Mouse (Mus musculus): ENCODE measurements around the gene Ckap5. TPM values are rescaled to one million over a fixed set of nuclear protein-coding genes. Genes with fewer than 3 reads are reported as not detected.
"Not testable (repeated sequence)": the region's sequence is repeated elsewhere in the genome, so short reads cannot be mapped to it uniquely, and the experiment has no call there.

Ckap5 gene
- polyA plus RNA-seq, 1 experiment from 2014 or later = 150 TPM

DNA sequence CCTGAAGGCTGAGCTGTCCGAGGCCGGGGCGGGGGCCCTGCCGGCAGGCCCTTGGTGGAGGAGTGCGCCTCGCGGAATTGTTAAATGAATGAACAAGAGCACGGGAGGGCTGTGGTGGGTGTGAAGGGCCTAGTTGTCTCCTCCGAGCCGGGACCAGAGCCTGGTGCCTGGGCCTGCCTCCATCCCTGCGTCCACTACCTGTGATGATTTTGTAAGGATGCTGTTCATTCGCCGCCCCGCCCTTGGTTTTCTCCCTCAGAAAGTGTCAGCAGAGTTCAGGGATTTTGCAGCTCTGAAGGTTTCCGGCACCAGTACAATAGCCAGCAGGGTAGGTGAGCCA is 555 bp downstream of the Ckap5 start:
- Histone ChIP-seq H3K27me3 (ENCODE audit: poor library complexity, severe bottlenecking) (no peaks in the 10 kb centered on the region), H3K9me3 (peaks cover 22% of the 10 kb centered on the region; the same call in 1 of the 2 replicates), H3K4me3 (peak overlapping the region; percentile 98), H3K36me3 (replicated peaks) (peaks cover 42% of the 10 kb centered on the region), H3K27ac (peak overlapping the region; percentile 100), H3K4me1 (peaks cover 12% of the 10 kb centered on the region; the same call in 1 of the 2 replicates)
- WGBS = 0% methylated on average over 15 of the region's 15 CpGs
- DNase-seq (ENCODE audit: extremely low spot score, low spot score) = no peak

DNA sequence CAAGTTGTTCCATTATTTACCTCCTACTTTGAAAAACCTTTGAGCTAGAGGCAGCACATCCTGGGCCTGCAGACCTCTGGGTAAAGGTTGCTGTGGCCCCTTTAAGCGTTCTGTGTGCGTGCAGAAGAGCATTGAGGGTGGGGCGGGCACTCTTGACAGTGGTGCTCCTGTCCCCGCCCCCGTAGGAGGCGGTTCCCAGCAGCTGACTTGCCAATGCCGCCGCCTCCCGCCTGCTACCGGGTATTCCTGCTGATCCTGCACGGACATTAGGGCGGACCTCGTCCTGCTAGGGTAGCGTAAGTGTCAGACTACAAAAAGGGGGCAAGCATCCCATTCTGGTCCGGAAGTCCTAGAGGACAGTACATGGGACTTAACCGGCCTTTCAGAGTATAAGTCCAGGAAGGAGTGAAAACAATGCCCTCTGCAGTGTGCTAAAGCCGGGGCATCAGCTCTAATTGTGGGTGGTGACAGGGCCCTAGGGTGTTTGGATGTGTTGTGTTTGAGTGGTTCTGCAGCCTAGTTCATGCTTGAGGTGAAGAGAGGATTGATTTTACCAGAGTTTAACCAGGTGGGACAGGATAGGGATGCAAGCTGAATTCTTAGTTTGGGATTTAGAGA is 11.1 kb downstream of the Ckap5 start:
- WGBS = 5% methylated on average over 17 of the region's 17 CpGs
- H3K27ac ChIP-seq = no peak overlapping the region

DNA sequence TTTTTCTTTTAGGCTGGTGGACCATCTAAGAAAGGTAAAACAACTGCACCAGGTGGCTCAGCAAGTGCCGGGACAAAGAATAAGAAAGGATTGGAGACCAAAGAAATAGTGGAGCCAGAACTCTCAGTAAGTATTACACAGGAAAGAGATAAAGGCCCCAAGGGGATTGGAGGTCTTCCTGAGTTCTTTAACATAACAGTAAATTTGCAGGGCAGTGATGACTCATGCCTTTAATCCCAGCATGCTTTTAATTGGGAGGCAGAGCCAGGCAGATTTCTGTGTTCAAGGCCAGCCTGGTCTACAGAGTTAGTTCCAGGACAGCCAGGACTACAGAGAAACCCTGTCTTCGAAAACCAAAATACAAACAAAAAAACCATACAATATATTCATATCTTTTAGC is 41.6 kb downstream of the Ckap5 start:
- H3K9me3 ChIP-seq = no peaks in the 10 kb centered on the region
- H3K27me3 ChIP-seq (ENCODE audit: poor library complexity, severe bottlenecking) = no peaks in the 10 kb centered on the region
- peaks cover 99% of the 10 kb centered on the region for H3K36me3 ChIP-seq (replicated peaks)
- H3K4me3 ChIP-seq = no peak overlapping the region
- WGBS = 95% methylated on average over 2 of the region's 2 CpGs
- H3K4me1 ChIP-seq = no peaks in the 10 kb centered on the region
- H3K27ac ChIP-seq = no peak overlapping the region
- DNase-seq (ENCODE audit: extremely low spot score, low spot score) = no peak

More for the DNA sequence above, 11.1 kb downstream of the Ckap5 start:
- peak overlapping the region; percentile 37 for H3K4me3 ChIP-seq
- DNase-seq (ENCODE audit: extremely low spot score, low spot score) = peak; percentile 56
- H3K4me1 ChIP-seq = peaks cover 19% of the 10 kb centered on the region
- no peaks in the 10 kb centered on the region for H3K9me3 ChIP-seq
- peaks cover 29% of the 10 kb centered on the region for H3K36me3 ChIP-seq (replicated peaks)
- H3K27me3 ChIP-seq (ENCODE audit: poor library complexity, severe bottlenecking) = no peaks in the 10 kb centered on the region

DNA sequence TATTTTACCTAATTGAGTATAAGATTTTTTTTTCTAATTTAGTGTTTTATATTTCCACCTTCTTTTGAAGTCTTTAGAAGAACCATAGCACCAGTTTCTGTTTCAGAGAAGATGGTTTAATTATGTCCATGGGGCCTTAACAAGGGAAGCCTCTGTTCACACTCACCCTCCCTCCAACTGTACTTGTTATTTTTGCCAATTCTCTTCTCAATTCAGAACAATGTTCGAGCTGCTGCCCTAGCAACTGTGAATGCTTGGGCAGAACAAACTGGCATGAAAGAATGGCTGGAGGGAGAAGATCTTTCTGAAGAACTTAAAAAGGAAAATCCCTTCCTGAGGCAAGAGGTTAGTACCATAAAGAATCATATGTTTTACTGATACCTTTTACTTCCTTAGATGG is 54.3 kb downstream of the Ckap5 start:
- Histone ChIP-seq H3K4me1 (no peaks in the 10 kb centered on the region), H3K27me3 (ENCODE audit: poor library complexity, severe bottlenecking) (no peaks in the 10 kb centered on the region), H3K9me3 (no peaks in the 10 kb centered on the region), H3K4me3 (no peak overlapping the region), H3K27ac (no peak overlapping the region), H3K36me3 (replicated peaks) (peaks cover 99% of the 10 kb centered on the region)
- no peak for DNase-seq (ENCODE audit: extremely low spot score, low spot score)
- 100% methylated on average over 1 of the region's 1 CpGs for WGBS

DNA sequence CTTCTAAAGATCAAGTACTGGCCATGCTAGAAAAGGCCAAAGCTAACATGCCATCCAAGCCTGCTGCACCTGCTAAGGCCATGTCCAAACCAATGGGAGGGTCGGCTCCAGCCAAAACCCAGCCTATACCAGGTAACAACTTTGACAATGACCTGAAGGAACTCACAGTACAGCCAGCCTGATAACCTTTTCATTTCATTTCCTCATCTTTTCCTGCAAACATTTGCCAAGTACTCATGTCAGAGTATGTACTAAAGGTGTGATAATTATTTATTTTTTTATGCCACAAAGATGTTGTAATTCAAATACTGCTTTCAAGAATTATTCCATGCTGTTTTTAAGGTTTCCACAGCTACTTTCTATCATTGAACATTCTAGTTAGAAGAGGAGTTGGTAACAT is 59.7 kb downstream of the Ckap5 start:
- Histone ChIP-seq H3K27me3 (ENCODE audit: poor library complexity, severe bottlenecking) (no peaks in the 10 kb centered on the region), H3K4me1 (no peaks in the 10 kb centered on the region), H3K27ac (no peak overlapping the region), H3K9me3 (no peaks in the 10 kb centered on the region), H3K36me3 (replicated peaks) (peaks cover 99% of the 10 kb centered on the region), H3K4me3 (no peak overlapping the region)
- no peak for DNase-seq (ENCODE audit: extremely low spot score, low spot score)
- WGBS = 89% methylated on average over 1 of the region's 1 CpGs

DNA sequence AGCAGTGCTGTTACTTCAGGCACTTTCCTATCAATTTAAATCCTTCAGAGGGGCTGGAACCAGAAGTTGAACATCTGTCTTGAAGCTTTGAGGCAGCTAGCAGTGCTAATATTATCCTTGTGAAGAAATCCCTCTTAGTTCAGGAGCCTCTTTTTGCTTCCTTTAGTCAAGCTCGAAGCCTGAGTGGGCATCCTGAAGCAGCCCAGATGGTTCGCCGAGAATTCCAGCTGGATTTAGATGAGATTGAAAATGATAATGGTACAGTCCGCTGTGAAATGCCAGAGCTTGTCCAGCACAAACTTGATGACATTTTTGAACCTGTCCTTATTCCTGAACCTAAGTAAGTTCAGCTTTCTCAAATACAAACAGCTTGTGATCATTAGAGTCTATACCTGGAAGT is 73.9 kb downstream of the Ckap5 start:
- no peaks in the 10 kb centered on the region for H3K4me1 ChIP-seq
- no peak overlapping the region for H3K4me3 ChIP-seq
- no peak for DNase-seq (ENCODE audit: extremely low spot score, low spot score)
- no peaks in the 10 kb centered on the region for H3K9me3 ChIP-seq
- H3K27ac ChIP-seq = no peak overlapping the region
- WGBS = 95% methylated on average over 4 of the region's 4 CpGs
- H3K36me3 ChIP-seq (replicated peaks) = peaks cover 98% of the 10 kb centered on the region
- no peaks in the 10 kb centered on the region for H3K27me3 ChIP-seq (ENCODE audit: poor library complexity, severe bottlenecking)

DNA sequence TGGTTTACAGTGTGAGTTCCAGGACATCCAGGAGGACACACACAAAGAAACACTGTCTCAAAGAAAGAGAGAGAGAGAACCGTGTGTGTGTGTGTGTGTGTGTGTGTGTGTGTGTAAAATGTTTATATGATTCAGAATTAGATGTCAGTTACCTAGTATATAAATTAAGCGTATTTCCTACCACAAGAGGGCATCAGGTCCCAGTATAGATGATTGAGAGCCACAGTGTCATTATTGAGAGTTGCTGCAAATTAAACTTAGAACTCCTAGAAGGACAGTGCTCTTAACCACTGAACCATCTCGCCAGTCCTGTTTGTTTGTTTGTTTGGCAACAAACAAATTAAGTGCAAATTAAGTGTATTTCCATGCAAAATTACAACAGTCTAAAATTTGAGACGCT is 75.8 kb downstream of the Ckap5 start:
- H3K36me3 ChIP-seq (replicated peaks) = peaks cover 96% of the 10 kb centered on the region

DNA sequence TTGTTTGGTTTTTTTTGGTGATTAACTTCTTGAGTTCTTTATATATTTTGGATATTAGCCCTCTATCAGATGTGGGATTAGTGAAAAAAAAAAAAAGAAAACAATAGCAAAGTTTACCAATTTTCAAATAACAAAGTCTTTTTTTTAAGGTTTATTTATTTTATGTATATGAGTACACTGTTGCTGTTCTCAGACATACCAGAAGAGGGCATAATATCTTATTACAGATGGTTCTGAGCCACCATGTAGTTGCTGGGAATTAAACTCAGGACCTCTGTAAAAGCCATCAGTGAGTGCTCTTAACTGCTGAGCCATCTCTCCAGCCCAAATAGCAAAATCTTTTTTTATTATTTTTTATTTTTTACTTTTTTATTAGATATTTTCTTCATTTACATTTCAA is 82.8 kb downstream of the Ckap5 start:
- peaks cover 91% of the 10 kb centered on the region for H3K36me3 ChIP-seq (replicated peaks)
- H3K9me3 ChIP-seq; H3K27ac ChIP-seq; DNase-seq (ENCODE audit: extremely low spot score, low spot score); H3K27me3 ChIP-seq (ENCODE audit: poor library complexity, severe bottlenecking); H3K4me3 ChIP-seq; H3K4me1 ChIP-seq: not testable (repeated sequence)

More for the DNA sequence above, 75.8 kb downstream of the Ckap5 start:
- Histone ChIP-seq H3K4me1 (no peaks in the 10 kb centered on the region), H3K9me3 (no peaks in the 10 kb centered on the region), H3K27ac (no peak overlapping the region), H3K4me3 (no peak overlapping the region), H3K27me3 (ENCODE audit: poor library complexity, severe bottlenecking) (no peaks in the 10 kb centered on the region)
- WGBS = 94% methylated on average over 4 of the region's 4 CpGs
- DNase-seq (ENCODE audit: extremely low spot score, low spot score) = no peak

DNA sequence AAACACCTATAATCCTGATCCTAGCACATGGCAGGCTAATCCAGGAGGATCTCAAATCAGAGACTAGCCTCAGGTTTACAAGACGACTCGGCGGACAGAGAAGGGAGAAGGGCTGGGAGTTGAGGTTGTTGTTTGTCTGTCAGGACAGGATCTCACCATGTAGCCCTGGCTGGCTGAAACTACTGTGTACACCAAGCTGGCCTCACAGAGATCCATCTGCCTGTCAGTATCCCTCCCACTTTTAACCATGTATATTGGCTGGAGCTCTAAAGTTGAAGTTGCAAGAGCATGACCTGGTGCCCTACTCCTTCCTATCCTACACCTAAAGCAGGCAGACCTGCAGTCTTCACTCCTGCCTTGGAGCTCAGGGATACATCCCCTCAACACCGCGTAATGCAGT is 95.8 kb downstream of the Ckap5 start:
- no peak overlapping the region for H3K27ac ChIP-seq
- DNase-seq (ENCODE audit: extremely low spot score, low spot score) = no peak
- H3K4me3 ChIP-seq = no peak overlapping the region
- no peaks in the 10 kb centered on the region for H3K4me1 ChIP-seq
- WGBS = 90% methylated on average over 5 of the region's 5 CpGs
- H3K36me3 ChIP-seq (replicated peaks) = peaks cover 75% of the 10 kb centered on the region
- H3K27me3 ChIP-seq (ENCODE audit: poor library complexity, severe bottlenecking) = no peaks in the 10 kb centered on the region
- no peaks in the 10 kb centered on the region for H3K9me3 ChIP-seq

DNA sequence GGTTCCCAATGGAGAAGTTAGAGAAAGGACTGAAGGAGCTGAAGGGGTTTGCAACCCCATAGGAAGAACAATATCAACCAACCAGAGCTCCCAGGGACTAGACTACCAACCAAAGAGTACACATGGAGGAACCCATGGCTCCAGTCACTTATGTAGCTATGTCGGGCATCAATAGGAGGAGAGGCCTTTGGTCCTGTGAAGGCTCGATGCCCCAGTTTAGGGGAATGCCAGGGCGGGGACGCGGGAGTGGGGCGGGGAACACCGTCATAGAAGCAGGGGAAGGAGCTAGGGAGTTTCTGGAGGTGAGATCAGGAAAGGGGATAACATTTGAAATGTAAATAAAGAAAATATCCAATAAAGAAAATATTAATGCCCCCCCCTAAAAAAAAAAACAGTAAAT is 96.8 kb downstream of the Ckap5 start:
- H3K4me3 ChIP-seq; H3K27ac ChIP-seq; H3K27me3 ChIP-seq (ENCODE audit: poor library complexity, severe bottlenecking); H3K4me1 ChIP-seq; DNase-seq (ENCODE audit: extremely low spot score, low spot score); H3K9me3 ChIP-seq: not testable (repeated sequence)
- WGBS = 94% methylated on average over 7 of the region's 7 CpGs
- peaks cover 65% of the 10 kb centered on the region for H3K36me3 ChIP-seq (replicated peaks)

DNA sequence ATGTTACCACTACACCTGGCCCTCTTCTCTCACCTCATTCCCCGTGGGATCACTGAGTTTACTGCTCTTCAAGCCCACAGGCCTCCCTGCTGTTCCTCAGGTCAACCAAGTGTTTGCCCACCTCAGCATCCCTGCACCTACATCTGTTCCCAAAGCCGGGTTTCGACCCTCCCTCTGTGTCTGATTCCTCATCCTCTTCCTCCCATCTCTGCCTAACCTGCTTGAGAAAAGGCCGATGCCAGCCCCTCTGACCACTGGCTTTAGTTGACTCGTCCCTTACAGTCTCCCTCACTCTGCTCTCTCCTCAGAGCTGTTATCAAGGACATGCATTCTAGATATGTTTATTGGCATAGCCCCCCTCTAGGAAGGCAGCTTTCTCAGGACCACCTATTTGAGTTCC is 100.9 kb downstream of the Ckap5 start:
- Histone ChIP-seq H3K9me3 (no peaks in the 10 kb centered on the region), H3K4me3 (no peak overlapping the region), H3K4me1 (no peaks in the 10 kb centered on the region), H3K36me3 (replicated peaks) (peaks cover 24% of the 10 kb centered on the region), H3K27me3 (ENCODE audit: poor library complexity, severe bottlenecking) (no peaks in the 10 kb centered on the region), H3K27ac (no peak overlapping the region)
- WGBS = 78% methylated on average over 5 of the region's 5 CpGs
- DNase-seq (ENCODE audit: extremely low spot score, low spot score) = no peak

DNA sequence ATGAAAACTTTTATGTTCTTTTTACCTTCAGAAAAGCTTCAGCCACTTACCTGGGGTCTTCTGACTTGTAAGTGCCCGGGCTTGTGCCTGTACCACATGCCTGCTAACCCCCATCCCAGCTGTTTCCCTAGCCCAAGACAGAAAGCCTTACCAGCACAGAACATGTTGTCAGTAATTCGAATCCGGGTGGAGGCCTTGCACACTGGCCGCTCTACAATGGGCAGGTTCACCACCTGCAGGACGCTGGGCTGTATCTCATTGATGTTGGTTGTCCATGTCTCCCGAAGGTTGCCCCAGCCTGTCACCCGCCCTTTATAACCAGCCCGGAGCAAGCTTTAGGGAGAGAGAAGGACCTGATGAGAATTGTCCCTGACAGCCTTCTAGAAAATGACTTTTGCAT is 101.6 kb downstream of the Ckap5 start:
- no peak overlapping the region for H3K4me3 ChIP-seq
- WGBS = 96% methylated on average over 8 of the region's 8 CpGs
- DNase-seq (ENCODE audit: extremely low spot score, low spot score) = no peak
- H3K27ac ChIP-seq = no peak overlapping the region
- no peaks in the 10 kb centered on the region for H3K4me1 ChIP-seq
- no peaks in the 10 kb centered on the region for H3K9me3 ChIP-seq
- peaks cover 18% of the 10 kb centered on the region for H3K36me3 ChIP-seq (replicated peaks)
- no peaks in the 10 kb centered on the region for H3K27me3 ChIP-seq (ENCODE audit: poor library complexity, severe bottlenecking)

DNA sequence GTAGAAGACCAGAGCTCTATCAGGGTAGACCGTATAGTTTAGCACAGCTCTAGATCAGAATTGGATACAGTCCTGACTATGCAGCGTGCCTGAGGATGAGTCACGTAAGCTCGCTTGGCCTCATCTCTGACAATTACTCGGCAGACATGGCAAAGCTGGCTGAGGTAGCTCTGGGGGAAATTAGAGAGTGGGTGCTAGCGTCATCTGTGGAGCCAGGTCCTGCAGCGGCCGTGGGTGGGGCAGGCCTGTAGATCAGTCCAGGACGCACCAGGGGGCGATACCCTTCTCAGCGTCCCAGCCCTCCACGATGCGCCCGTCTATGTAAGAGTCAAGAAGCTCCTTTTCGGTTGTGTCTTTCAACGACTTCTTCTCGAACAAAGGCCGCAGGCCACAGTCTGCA is 103.1 kb downstream of the Ckap5 start:
- Histone ChIP-seq H3K36me3 (replicated peaks) (peaks cover 2% of the 10 kb centered on the region), H3K9me3 (no peaks in the 10 kb centered on the region), H3K4me3 (no peak overlapping the region), H3K4me1 (no peaks in the 10 kb centered on the region), H3K27ac (no peak overlapping the region), H3K27me3 (ENCODE audit: poor library complexity, severe bottlenecking) (no peaks in the 10 kb centered on the region)
- 88% methylated on average over 18 of the region's 18 CpGs for WGBS
- DNase-seq (ENCODE audit: extremely low spot score, low spot score) = no peak

DNA sequence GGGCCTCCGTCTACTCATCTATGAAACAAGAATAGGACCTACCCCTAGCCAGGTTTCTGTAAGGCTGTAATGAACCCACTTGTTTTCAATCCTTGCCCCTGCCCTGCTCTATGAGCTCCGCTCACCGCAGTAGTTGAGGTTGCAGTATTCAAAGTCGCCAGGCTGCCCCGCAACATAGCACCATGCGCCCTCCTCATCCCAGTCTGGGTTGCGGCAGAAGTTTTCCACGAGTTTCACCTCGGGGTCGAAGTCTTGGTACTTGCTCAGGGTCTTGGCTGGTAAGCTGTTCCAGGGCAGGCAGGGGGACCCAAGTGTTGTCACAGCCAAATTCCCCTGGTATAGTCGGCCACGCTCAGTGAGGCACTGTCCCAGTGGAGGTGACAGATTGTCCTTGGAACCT is 103.8 kb downstream of the Ckap5 start:
- Histone ChIP-seq H3K36me3 (replicated peaks) (no peaks in the 10 kb centered on the region), H3K9me3 (no peaks in the 10 kb centered on the region), H3K4me3 (no peak overlapping the region), H3K4me1 (no peaks in the 10 kb centered on the region), H3K27me3 (ENCODE audit: poor library complexity, severe bottlenecking) (no peaks in the 10 kb centered on the region), H3K27ac (no peak overlapping the region)
- no peak for DNase-seq (ENCODE audit: extremely low spot score, low spot score)
- WGBS = 94% methylated on average over 12 of the region's 12 CpGs

Measured in forebrain, embryonic 10.5 days (tissue).